Mouse (Mus musculus) limb, embryonic 12.5 days (tissue): ENCODE data around the gene Flywch1. TPM values are rescaled to one million over a fixed set of nuclear protein-coding genes. Genes with fewer than 3 reads are reported as not detected.

ENCODE experiments used
- polyA plus RNA-seq: library from polyadenylated mRNA; unstranded; fragments of >200 nt; fragmentation: Nextera tagmentation; extraction: Ambion mirVana; gene quantifications from 2 replicates; pipeline ENCODE4 v1.2.1, GENCODE M21; 2016

Flywch1 gene
- polyA plus RNA-seq, 1 experiment from 2014 or later: 136 TPM

Other genes starting within 250 kb of the Flywch1 start
- 24.7 and 26.6 TPM in 2 replicates for gene Zfp213, start 207.4 kb downstream of the Flywch1 start, polyA plus RNA-seq
- 22.0 and 25.5 TPM in 2 replicates for gene Zfp13, start 172.1 kb downstream of the Flywch1 start, polyA plus RNA-seq
- 0.37 and 0.45 TPM in 2 replicates for gene Zscan10, start 170.7 kb downstream of the Flywch1 start, polyA plus RNA-seq
- 0.92 and 0.99 TPM in 2 replicates for gene Mmp25, start 126.3 kb downstream of the Flywch1 start, polyA plus RNA-seq
- gene Bicdl2, start 111.1 kb downstream of the Flywch1 start, polyA plus RNA-seq: 1.2 and 1.3 TPM in 2 replicates
- gene Hcfc1r1, start 98.0 kb downstream of the Flywch1 start, polyA plus RNA-seq: 48.6 and 51.7 TPM in 2 replicates
- gene Thoc6, start 97.7 kb downstream of the Flywch1 start, polyA plus RNA-seq: 55.1 and 56.3 TPM in 2 replicates
- 5.7 and 7.6 TPM in 2 replicates for gene Tnfrsf12a, start 94.1 kb downstream of the Flywch1 start, polyA plus RNA-seq
- gene Cldn6, start 92.4 kb downstream of the Flywch1 start, polyA plus RNA-seq: 19.9 and 22.7 TPM in 2 replicates
- gene Cldn9, start 87.6 kb downstream of the Flywch1 start, polyA plus RNA-seq: 5.6 and 6.4 TPM in 2 replicates
- 1.8 and 2.5 TPM in 2 replicates for gene 1520401A03Rik, start 48.8 kb downstream of the Flywch1 start, polyA plus RNA-seq
- gene Pkmyt1, start 45.3 kb downstream of the Flywch1 start, polyA plus RNA-seq: 49.1 and 53.1 TPM in 2 replicates
- 11.6 and 13.6 TPM in 2 replicates for gene Paqr4, start 30.7 kb downstream of the Flywch1 start, polyA plus RNA-seq
- gene Kremen2, start 25.8 kb downstream of the Flywch1 start, polyA plus RNA-seq: 30.0 and 34.8 TPM in 2 replicates
- gene Flywch2, start 14.5 kb upstream of the Flywch1 start, polyA plus RNA-seq: 71.0 and 76.7 TPM in 2 replicates
- gene Srrm2, start 18.9 kb upstream of the Flywch1 start, polyA plus RNA-seq: 639 and 703 TPM in 2 replicates
- 1,179 and 1,231 TPM in 2 replicates for gene Elob, start 57.5 kb upstream of the Flywch1 start, polyA plus RNA-seq
- gene Prss33, start 64.5 kb upstream of the Flywch1 start, polyA plus RNA-seq: not detected in 2 replicates
- gene Prss32, start 72.3 kb upstream of the Flywch1 start, polyA plus RNA-seq: not detected in 2 replicates
- 1.7 and 3.1 TPM in 2 replicates for gene Prss41, start 72.6 kb upstream of the Flywch1 start, polyA plus RNA-seq
- gene Prss21, start 96.5 kb upstream of the Flywch1 start, polyA plus RNA-seq: not detected in 2 replicates
- not detected in 2 replicates for gene Dcpp1, start 109.3 kb upstream of the Flywch1 start, polyA plus RNA-seq
- gene Dcpp2, start 109.3 kb upstream of the Flywch1 start, polyA plus RNA-seq: not detected in 2 replicates
- not detected in 2 replicates for gene Dcpp3, start 145.9 kb upstream of the Flywch1 start, polyA plus RNA-seq
- gene Sbp, start 170.1 kb upstream of the Flywch1 start, polyA plus RNA-seq: not detected in 2 replicates
- not detected in 2 replicates for gene Sbpl, start 183.7 kb upstream of the Flywch1 start, polyA plus RNA-seq
- not detected in 2 replicates for gene Prss30, start 209.0 kb upstream of the Flywch1 start, polyA plus RNA-seq
- gene Prss22, start 226.5 kb upstream of the Flywch1 start, polyA plus RNA-seq: 0.76 and 0.84 TPM in 2 replicates